Mouse (Mus musculus): Measurements from ENCODE around the gene Gpr135.

- no peak for TF ChIP-seq POLR2A (IDR thresholded peaks at IDR 0.05; ENCODE audit: borderline replicate concordance, extremely low read depth, insufficient read depth, insufficient read length, poor library complexity, severe bottlenecking)
- no peak for TF ChIP-seq CTCF (IDR thresholded peaks at IDR 0.05; ENCODE audit: borderline replicate concordance, extremely low read depth, insufficient read depth, insufficient read length)
Measured at GRCm38 (mm10) chr12:72031171-72031570, 39.8 kb downstream of the Gpr135 start.
